Mouse (Mus musculus): Measurements from ENCODE around the gene Tspan17. TPM values are rescaled to one million over a fixed set of nuclear protein-coding genes. Genes with fewer than 3 reads are reported as not detected.

Tspan17 gene
- 15.5 and 18.8 TPM in 2 replicates for polyA plus RNA-seq (2012; rRNA removed)

DNA sequence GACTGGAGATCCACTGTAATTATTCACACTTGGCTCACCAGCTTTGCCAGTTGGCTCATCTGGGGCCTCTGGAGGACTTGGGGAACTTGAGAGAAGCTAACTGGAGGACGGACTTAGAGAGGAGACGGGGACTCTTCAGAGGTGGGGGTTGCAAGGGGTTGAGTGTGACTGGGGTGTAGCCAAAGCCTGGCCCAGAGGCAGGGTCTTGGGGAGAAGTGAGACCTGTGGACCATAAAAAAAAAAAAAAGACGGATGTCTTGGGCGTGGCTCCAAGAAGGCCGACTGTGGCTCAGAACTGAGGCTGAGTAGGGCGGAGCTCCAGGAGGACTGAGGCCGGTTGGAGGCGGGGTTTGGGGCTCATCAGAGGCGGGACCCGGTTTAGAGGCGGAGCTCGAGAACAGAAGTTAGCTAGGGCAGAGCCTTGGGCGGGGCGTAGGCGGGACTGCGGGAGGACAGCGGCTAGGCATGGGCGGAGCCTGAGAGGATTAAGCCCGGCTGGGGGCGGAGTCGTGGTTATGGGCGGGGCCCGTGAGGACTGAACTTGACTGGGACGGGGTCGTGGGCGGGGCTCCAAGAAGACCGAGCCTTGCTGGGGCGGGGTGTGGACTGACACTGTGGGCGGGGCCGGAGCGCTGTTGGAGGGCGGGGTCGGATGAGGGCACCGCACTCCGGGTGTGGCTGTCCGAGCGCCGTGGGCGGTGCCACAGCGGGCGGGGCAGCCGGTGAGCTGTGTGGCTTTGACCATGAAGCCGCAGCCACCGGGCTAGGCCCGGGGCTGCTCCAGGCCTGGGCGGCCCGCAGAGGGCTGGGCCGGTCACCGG, at the start of gene Tspan17:
TSS of gene Tspan17 (plus strand) at position 638 of the 821 bp plus-strand sequence.

GRCm38 (mm10) chr13:54749864-54750411, 39.2 kb upstream of the Tspan17 start, which contains the start of gene Gprin1:
Gene Gprin1 (minus strand): TSS chr13:54749874.

GRCm38 (mm10) chr13:54766192-54766768, 22.9 kb upstream of the Tspan17 start, which contains the start of gene Sncb:
Gene Sncb (minus strand): TSS chr13:54766595.

GRCm38 (mm10) chr13:54783698-54784097, 5.5 kb upstream of the Tspan17 start, which contains the start of gene Eif4e1b:
Gene Eif4e1b (plus strand): TSS chr13:54783998.

Other genes with a start within 250 kb of the Tspan17 start
- 139 and 162 TPM in 2 replicates for gene 4833439L19Rik, start 223.9 kb upstream of the Tspan17 start, polyA plus RNA-seq (2012; rRNA removed)
- gene Arl10, start 214.4 kb upstream of the Tspan17 start, polyA plus RNA-seq (2012; rRNA removed) = 71.1 and 73.2 TPM in 2 replicates
- 41.4 and 43.6 TPM in 2 replicates for gene Nop16, start 199.3 kb upstream of the Tspan17 start, polyA plus RNA-seq (2012; rRNA removed)
- 127 and 138 TPM in 2 replicates for gene Higd2a, start 199.2 kb upstream of the Tspan17 start, polyA plus RNA-seq (2012; rRNA removed)
- 89.3 and 101 TPM in 2 replicates for gene Cltb, start 178.0 kb upstream of the Tspan17 start, polyA plus RNA-seq (2012; rRNA removed)
- 41.4 and 43.7 TPM in 2 replicates for gene Faf2, start 167.6 kb upstream of the Tspan17 start, polyA plus RNA-seq (2012; rRNA removed)
- 157 and 162 TPM in 2 replicates for gene Rnf44, start 95.5 kb upstream of the Tspan17 start, polyA plus RNA-seq (2012; rRNA removed)
- gene Cdhr2, start 87.9 kb upstream of the Tspan17 start, polyA plus RNA-seq (2012; rRNA removed) = 0.07 and 0.09 TPM in 2 replicates
- 70.0 and 73.5 TPM in 2 replicates for gene Gprin1, start 39.5 kb upstream of the Tspan17 start, polyA plus RNA-seq (2012; rRNA removed)
- gene Sncb, start 22.8 kb upstream of the Tspan17 start, polyA plus RNA-seq (2012; rRNA removed) = 55.4 and 60.9 TPM in 2 replicates
- not detected in 2 replicates for gene Eif4e1b, start 5.4 kb upstream of the Tspan17 start, polyA plus RNA-seq (2012; rRNA removed)
- 20.5 and 22.4 TPM in 2 replicates for gene Unc5a, start 160.0 kb downstream of the Tspan17 start, polyA plus RNA-seq (2012; rRNA removed)
- gene Hk3, start 232.0 kb downstream of the Tspan17 start, polyA plus RNA-seq (2012; rRNA removed) = 1.7 and 2.0 TPM in 2 replicates

Measured in central nervous system, embryonic 14 days (tissue).